Mouse (Mus musculus) CD4-positive helper T cell, adult 2 months (primary cell): ENCODE results near the gene Tpgs1.

ENCODE experiments used
- DNase-seq: peaks from one replicate; pipeline ENCODE4 v3.0.0-alpha.2; 2012; ENCODE audit warnings: low read depth, missing footprints, low spot score

Gene Tpgs1

GRCm38 (mm10) chr10:79668076-79668475 is 1.1 kb upstream of the Tpgs1 start:
- no peak for DNase-seq

GRCm38 (mm10) chr10:79669576-79670057 is 448 bp downstream of the Tpgs1 start:
- peak; percentile 76 for DNase-seq

- no peak for DNase-seq
Measured at GRCm38 (mm10) chr10:79670071-79670888, 1.1 kb downstream of the Tpgs1 start.

GRCm38 (mm10) chr10:79671396-79672087 is 2.4 kb downstream of the Tpgs1 start:
- DNase-seq, result no peak

GRCm38 (mm10) chr10:79672088-79672455 is 2.9 kb downstream of the Tpgs1 start:
- DNase-seq, result no peak

GRCm38 (mm10) chr10:79673054-79673453 is 3.9 kb downstream of the Tpgs1 start:
- no peak for DNase-seq

- no peak for DNase-seq
Measured at GRCm38 (mm10) chr10:79675346-79676035, 6.3 kb downstream of the Tpgs1 start.

GRCm38 (mm10) chr10:79680606-79681495 is 11.7 kb downstream of the Tpgs1 start:
- peak; percentile 31 for DNase-seq

- peak; percentile 100 for DNase-seq
Measured at GRCm38 (mm10) chr10:79681591-79682245, 12.5 kb downstream of the Tpgs1 start, which contains the start of gene Cdc34. Cdc34 (plus strand) TSS chr10:79682195.

GRCm38 (mm10) chr10:79682551-79682915 is 13.4 kb downstream of the Tpgs1 start:
- peak; percentile 45 for DNase-seq

- DNase-seq, result peak; percentile 55
Measured at GRCm38 (mm10) chr10:79682916-79683582, 13.9 kb downstream of the Tpgs1 start.

GRCm38 (mm10) chr10:79683726-79684640 is 14.8 kb downstream of the Tpgs1 start:
- no peak for DNase-seq

- DNase-seq, result no peak
Measured at GRCm38 (mm10) chr10:79684770-79685600, 15.8 kb downstream of the Tpgs1 start.

- DNase-seq, result no peak
Measured at GRCm38 (mm10) chr10:79686219-79686618, 17.1 kb downstream of the Tpgs1 start.

GRCm38 (mm10) chr10:79686691-79687090 is 17.5 kb downstream of the Tpgs1 start:
- no peak for DNase-seq

GRCm38 (mm10) chr10:79687513-79687912 is 18.3 kb downstream of the Tpgs1 start:
- no peak for DNase-seq

GRCm38 (mm10) chr10:79688720-79689119 is 19.6 kb downstream of the Tpgs1 start, which contains the start of gene Gzmm:
Gzmm (plus strand) TSS chr10:79689020.
- no peak for DNase-seq

- DNase-seq, result no peak
Measured at GRCm38 (mm10) chr10:79689178-79689577, 20.0 kb downstream of the Tpgs1 start.
